Mouse (Mus musculus) adrenal gland, postnatal 25 days (tissue): ENCODE results near the gene Dnph1. TPM values are rescaled to one million over a fixed set of nuclear protein-coding genes. Genes with fewer than 3 reads are reported as not detected.

Experiments used
- DNase-seq: peaks from one replicate; pipeline ENCODE4 v3.0.0; 2021; ENCODE audit warnings: mixed read lengths
- total RNA-seq: library from RNA; stranded (reverse); gene quantifications from 2 replicates; pipeline ENCODE4 v1.2.3, GENCODE M21; 2021

Dnph1 gene
- total RNA-seq, 1 experiment from 2014 or later: 8.4 TPM

- no peak for DNase-seq
Measured at GRCm38 (mm10) chr17:46503847-46504638, 7.5 kb downstream of the Dnph1 start.

- DNase-seq: peak; percentile 28
Measured at GRCm38 (mm10) chr17:46505617-46506016, 9.1 kb downstream of the Dnph1 start.

- DNase-seq: no peak
Measured at GRCm38 (mm10) chr17:46511059-46511710, 14.7 kb downstream of the Dnph1 start.

GRCm38 (mm10) chr17:46513329-46513728 is 16.8 kb downstream of the Dnph1 start:
- no peak for DNase-seq

GRCm38 (mm10) chr17:46519971-46520370 is 23.5 kb downstream of the Dnph1 start:
- no peak for DNase-seq

- no peak for DNase-seq
Measured at GRCm38 (mm10) chr17:46520385-46520979, 24.0 kb downstream of the Dnph1 start.

- DNase-seq: no peak
Measured at GRCm38 (mm10) chr17:46521174-46521573, 24.7 kb downstream of the Dnph1 start.

- no peak for DNase-seq
Measured at GRCm38 (mm10) chr17:46521963-46522668, 25.6 kb downstream of the Dnph1 start.

- no peak for DNase-seq
Measured at GRCm38 (mm10) chr17:46525065-46525464, 28.6 kb downstream of the Dnph1 start.

GRCm38 (mm10) chr17:46525579-46526307 is 29.2 kb downstream of the Dnph1 start:
- DNase-seq: peak; percentile 80

GRCm38 (mm10) chr17:46543661-46544060 is 47.1 kb downstream of the Dnph1 start:
- no peak for DNase-seq

- DNase-seq: peak; percentile 84
Measured at GRCm38 (mm10) chr17:46545813-46546564, 49.5 kb downstream of the Dnph1 start, which contains the start of gene Cul9. TSS of gene Cul9 (minus strand) at chr17:46546388.

- no peak for DNase-seq
Measured at GRCm38 (mm10) chr17:46546591-46546990, 50.1 kb downstream of the Dnph1 start.

GRCm38 (mm10) chr17:46546995-46547394 is 50.5 kb downstream of the Dnph1 start:
- no peak for DNase-seq

GRCm38 (mm10) chr17:46547923-46548322 is 51.4 kb downstream of the Dnph1 start:
- no peak for DNase-seq

GRCm38 (mm10) chr17:46548741-46549140 is 52.2 kb downstream of the Dnph1 start:
- DNase-seq: no peak

GRCm38 (mm10) chr17:46549193-46549592 is 52.7 kb downstream of the Dnph1 start:
- DNase-seq: peak; percentile 45
